Mouse (Mus musculus) gastrocnemius, postnatal 36 days (tissue): ENCODE measurements around the gene Phrf1. TPM values are rescaled to one million over a fixed set of nuclear protein-coding genes. Genes with fewer than 3 reads are reported as not detected.

Experiments used
- DNase-seq, 2 experiments: peaks; one replicate each; pipeline ENCODE4 v3.0.0; 2022
- intact Hi-C: fragments of 180-260 bp; cut with DNase I; formaldehyde crosslinking; loops from one replicate; pipeline ENCODE4 v1.15.1; 2025
- microRNA-seq, 2 experiments: library from miRNA; unstranded; fragments of <30 nt; microRNA quantifications; one replicate each; pipeline ENCODE4 v1.2.0; 2021
- total RNA-seq, 2 experiments: library from RNA; stranded (reverse); gene quantifications; 2 replicates each; pipeline ENCODE4 v1.2.3; 2021

The Phrf1 gene
- total RNA-seq, 2 experiments from 2014 or later: 19.2 to 20.6 TPM

DNA sequence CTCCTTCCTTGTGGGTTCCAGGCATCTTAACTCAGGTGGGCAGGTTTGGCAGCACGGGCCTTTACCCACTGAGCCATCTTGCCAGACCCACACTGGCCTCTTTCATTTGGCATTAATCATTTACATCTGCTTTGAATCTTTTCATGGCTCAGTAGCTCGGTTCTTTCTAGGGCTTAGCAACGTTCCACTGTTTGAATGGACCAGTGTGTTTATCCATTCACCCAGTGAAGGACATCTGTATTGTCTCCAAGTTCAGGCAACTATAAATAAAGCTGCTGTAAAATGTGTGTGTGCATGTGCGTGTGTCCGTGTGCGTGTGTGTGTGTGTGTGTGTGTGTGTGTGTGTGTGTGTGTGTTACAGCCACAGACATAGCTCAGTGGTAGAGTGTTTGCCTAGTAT is 52.9 kb downstream of the Phrf1 start:
- intact Hi-C loops: no loop called here
- DNase-seq: no peak

DNA sequence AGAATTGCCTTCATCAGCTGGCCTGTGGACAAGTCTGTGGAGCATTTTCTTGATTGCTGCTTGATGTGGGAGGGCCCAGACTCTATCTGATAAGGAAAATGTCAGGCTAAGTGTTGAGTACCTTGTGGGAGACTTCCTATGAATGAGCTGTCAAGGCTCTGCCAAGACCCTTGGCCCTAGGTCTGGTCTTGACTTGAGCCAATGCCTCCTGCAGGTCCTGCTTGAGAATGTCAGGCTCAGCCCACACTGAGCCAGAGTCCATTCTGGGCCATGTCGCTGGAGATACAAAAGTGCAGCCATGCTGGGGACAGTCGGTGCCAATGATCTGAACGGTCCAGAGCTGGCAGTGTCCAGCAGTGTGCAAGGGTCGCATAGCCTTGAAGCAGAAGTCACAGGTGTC is 54.2 kb downstream of the Phrf1 start:
- DNase-seq: no peak
- intact Hi-C loops: no loop called here

- intact Hi-C loops: no loop called here
- DNase-seq: no peak
These were observed 59.5 kb downstream of the Phrf1 start for GRCm38 (mm10) chr7:141288042-141288441.

- intact Hi-C loops: no loop called here
- no peak for DNase-seq
These were observed 63.5 kb downstream of the Phrf1 start, which contains the start of gene Drd4 for GRCm38 (mm10) chr7:141291921-141292582. Drd4 (plus strand) TSS chr7:141292006.

GRCm38 (mm10) chr7:141292583-141293388 is 64.2 kb downstream of the Phrf1 start:
- intact Hi-C loops: no loop called here
- no peak for DNase-seq

- no peak for DNase-seq
- intact Hi-C loops: no loop called here
These were observed 65.4 kb downstream of the Phrf1 start for GRCm38 (mm10) chr7:141293852-141294471.

GRCm38 (mm10) chr7:141294479-141294878 is 65.9 kb downstream of the Phrf1 start:
- intact Hi-C loops: no loop called here
- no peak for DNase-seq

DNA sequence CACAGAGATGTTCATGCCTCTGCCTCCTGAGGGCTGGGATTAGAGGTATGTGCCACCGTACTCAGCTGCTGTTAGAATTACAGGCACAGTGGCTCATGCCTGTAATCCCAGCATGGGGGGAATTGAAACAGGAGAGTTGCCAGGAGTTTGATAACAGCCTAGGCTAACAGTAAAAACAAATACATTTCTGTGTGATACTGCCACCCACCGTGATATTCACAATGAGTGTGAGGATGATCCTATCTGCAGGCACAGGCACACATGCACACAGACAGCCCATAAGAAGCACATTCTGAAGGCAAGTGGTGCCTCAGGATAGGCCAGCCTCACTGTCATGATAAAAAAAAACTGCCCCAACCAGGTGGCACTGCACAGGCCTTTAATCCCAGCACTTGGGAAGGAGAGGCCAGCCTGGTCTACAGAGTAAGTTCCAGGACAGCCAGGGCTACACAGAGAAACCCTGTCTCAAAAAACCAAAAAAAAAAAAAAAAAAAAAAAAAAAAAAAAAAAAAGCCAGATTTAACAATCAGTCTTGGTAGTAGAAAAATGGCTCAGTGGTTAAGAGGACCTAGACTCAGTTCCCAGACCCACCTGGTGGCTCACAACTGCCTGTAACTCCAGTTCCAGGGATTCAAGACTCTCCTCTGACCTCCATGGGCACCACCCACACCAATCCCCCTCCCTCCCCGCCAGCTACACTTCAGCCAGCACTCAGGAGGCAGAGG is 69.5 kb downstream of the Phrf1 start:
- intact Hi-C loops: no loop called here

DNA sequence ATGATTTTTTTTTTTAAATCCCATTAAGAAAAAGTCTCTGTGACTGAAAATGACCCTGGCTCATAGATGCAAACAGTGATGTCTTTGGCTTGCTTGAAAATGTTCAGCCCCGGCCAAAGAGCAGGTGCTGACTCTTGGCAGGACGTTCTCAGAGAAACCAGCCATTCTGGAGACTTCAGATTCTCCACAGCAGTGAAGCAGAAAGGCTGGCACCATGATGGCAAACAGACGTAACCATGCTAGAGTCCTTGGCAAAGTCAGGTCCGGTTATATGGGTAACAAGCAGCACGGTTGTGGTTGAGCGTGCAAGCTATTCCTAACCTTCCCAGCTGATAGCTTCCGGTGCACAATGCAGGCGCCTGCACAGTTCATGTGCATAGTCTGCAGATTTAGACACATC is 70.6 kb downstream of the Phrf1 start:
- DNase-seq: no peak
- intact Hi-C loops: no loop called here

More for the DNA sequence above, 69.5 kb downstream of the Phrf1 start:
- no peak for DNase-seq

GRCm38 (mm10) chr7:141301386-141301785 is 72.8 kb downstream of the Phrf1 start:
- intact Hi-C loops: no loop called here
- no peak for DNase-seq

DNA sequence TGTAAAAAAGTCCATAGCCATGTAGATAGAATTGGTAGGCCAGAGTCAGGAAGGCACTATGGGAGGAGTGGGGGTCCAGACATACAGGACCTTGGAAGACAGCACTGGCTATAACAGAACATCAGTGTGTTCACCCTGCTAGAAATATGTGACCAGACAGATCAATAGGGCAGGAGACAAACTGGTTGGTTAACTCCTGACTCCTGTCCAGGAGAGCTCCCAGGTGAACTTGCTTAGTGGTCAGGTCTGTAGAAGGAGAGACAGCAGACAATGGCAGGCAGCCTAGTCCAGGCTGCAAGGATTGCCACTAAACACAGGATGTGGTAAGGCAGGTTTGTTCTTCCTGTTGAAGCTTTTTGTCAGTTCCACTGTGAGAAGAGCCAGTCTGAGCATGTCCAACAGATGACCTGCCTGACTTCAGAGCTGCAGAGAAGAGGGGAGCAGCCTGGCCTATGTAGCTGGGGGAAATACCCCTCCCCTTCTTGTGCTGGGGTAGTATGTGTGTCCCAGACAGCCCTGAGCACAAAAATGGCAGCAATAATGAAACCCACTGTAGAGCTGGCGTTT is 74.2 kb downstream of the Phrf1 start:
- DNase-seq: no peak
- intact Hi-C loops: no loop called here

GRCm38 (mm10) chr7:141304537-141304936 is 76.0 kb downstream of the Phrf1 start:
- intact Hi-C loops: no loop called here
- no peak for DNase-seq

Small RNA genes within 50 kb of the gene (microRNA-seq; reads per million reads assigned to microRNA genes)
- 49.0 to 109 reads per million in 2 experiments for gene Mir210

Other genes with a start within 250 kb of the Phrf1 start
- 10 to 100 TPM; 30.2 to 45.6 TPM for gene Ifitm3, start 218.0 kb upstream of the Phrf1 start, total RNA-seq
- gene Ifitm6, start 210.9 kb upstream of the Phrf1 start, total RNA-seq: not detected
- not detected for gene Gm17387, start 199.7 kb upstream of the Phrf1 start, total RNA-seq
- under 1 TPM; 0.20 to 0.22 TPM for gene B4galnt4, start 167.7 kb upstream of the Phrf1 start, total RNA-seq
- gene Pkp3, start 150.6 kb upstream of the Phrf1 start, total RNA-seq: under 1 TPM in 1 of 2 experiments, not detected in 1; 0.12 TPM
- gene Sigirr, start 128.2 kb upstream of the Phrf1 start, total RNA-seq: 1 to 10 TPM; 1.7 to 2.0 TPM
- gene Ano9, start 111.0 kb upstream of the Phrf1 start, total RNA-seq: not detected
- 10 to 100 TPM; 15.9 to 18.7 TPM for gene Ptdss2, start 106.4 kb upstream of the Phrf1 start, total RNA-seq
- 10 to 100 TPM; 41.8 to 45.9 TPM for gene Rnh1, start 55.9 kb upstream of the Phrf1 start, total RNA-seq
- 100 to 1,000 TPM; 148 to 163 TPM for gene Hras, start 34.8 kb upstream of the Phrf1 start, total RNA-seq
- 1 to 10 TPM; 2.0 to 2.1 TPM for gene Lrrc56, start 34.6 kb upstream of the Phrf1 start, total RNA-seq
- gene Lmntd2, start 14.7 kb upstream of the Phrf1 start, total RNA-seq: not detected
- under 1 TPM in 1 of 2 experiments, not detected in 1; 0.59 TPM for gene Rassf7, start 12.9 kb upstream of the Phrf1 start, total RNA-seq
- 1 to 10 TPM in 1 of 2 experiments, under 1 TPM in 1; 0.71 to 2.5 TPM for gene Irf7, start 37.7 kb downstream of the Phrf1 start, total RNA-seq
- under 1 TPM in 1 of 2 experiments, not detected in 1; 0.12 TPM for gene Cdhr5, start 48.0 kb downstream of the Phrf1 start, total RNA-seq
- gene Sct, start 50.3 kb downstream of the Phrf1 start, total RNA-seq: not detected
- gene Drd4, start 63.2 kb downstream of the Phrf1 start, total RNA-seq: not detected
- 10 to 100 TPM; 13.9 to 14.8 TPM for gene Deaf1, start 98.9 kb downstream of the Phrf1 start, total RNA-seq
- gene Tmem80, start 99.0 kb downstream of the Phrf1 start, total RNA-seq: 10 to 100 TPM; 10.2 to 10.6 TPM
- 1 to 10 TPM; 2.1 to 2.5 TPM for gene Eps8l2, start 110.1 kb downstream of the Phrf1 start, total RNA-seq
- 10 to 100 TPM; 81.0 to 82.7 TPM for gene Taldo1, start 163.4 kb downstream of the Phrf1 start, total RNA-seq
- gene Gatd1, start 185.4 kb downstream of the Phrf1 start, total RNA-seq: 1 to 10 TPM; 6.3 to 6.7 TPM
- gene Cend1, start 200.7 kb downstream of the Phrf1 start, total RNA-seq: under 1 TPM; 0.20 to 0.39 TPM
- gene Slc25a22, start 209.1 kb downstream of the Phrf1 start, total RNA-seq: 10 to 100 TPM; 15.6 to 38.4 TPM
- under 1 TPM; 0.15 to 0.18 TPM for gene Pidd1, start 215.2 kb downstream of the Phrf1 start, total RNA-seq
- gene Rplp2, start 218.6 kb downstream of the Phrf1 start, total RNA-seq: 100 to 1,000 TPM; 466 to 562 TPM
- 100 to 1,000 TPM; 306 to 361 TPM for gene Pnpla2, start 226.4 kb downstream of the Phrf1 start, total RNA-seq
- 1 to 10 TPM; 6.3 to 7.4 TPM for gene Cracr2b, start 232.3 kb downstream of the Phrf1 start, total RNA-seq
- gene Cd151, start 238.6 kb downstream of the Phrf1 start, total RNA-seq: 10 to 100 TPM; 65.6 to 83.2 TPM
- gene Polr2l, start 246.3 kb downstream of the Phrf1 start, total RNA-seq: 10 to 100 TPM; 53.1 to 58.7 TPM
- 10 to 100 TPM in 1 of 2 experiments, 1 to 10 TPM in 1; 7.2 to 14.1 TPM for gene Tspan4, start 246.5 kb downstream of the Phrf1 start, total RNA-seq